9 mouse cellular contexts compared by ENCODE assay signal in the genomic region with DNA sequence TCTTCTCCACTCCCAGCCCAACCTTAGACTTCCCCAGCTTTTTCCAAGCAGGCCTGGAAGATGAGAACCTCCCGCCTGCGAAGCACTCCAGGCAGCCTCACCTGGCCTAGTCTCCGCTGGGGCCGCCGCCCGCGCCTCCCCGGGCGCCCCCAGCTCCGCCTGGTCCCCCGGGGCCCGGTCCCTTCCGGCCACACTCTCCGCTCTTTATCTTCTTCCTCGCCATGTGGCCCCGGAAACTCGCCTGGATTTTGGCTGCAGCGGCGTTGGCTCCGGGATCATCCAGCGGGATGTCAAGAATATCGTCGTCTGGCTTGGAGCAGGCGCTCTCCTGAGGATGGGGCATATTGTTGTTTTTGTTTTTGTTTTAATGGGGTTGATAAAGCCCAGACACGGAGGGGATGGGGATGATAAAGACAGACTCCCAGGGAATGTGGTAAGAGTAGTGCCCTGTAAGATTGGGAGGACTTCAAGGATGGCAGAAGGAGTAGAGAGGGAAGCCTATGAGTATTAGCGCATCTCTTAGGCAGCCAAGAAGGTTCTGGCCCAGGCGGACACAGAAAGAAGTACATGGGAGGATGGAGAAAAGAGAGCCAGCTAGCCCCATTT. TPM values are rescaled to one million over a fixed set of nuclear protein-coding genes. Genes with fewer than 3 reads are reported as not detected.
A peak's percentile ranks its signal among the peaks of the same experiment; 100 is the strongest.
DNase-seq lines count a peak whose midpoint lies in the region; ATAC-seq and TF ChIP-seq lines count a peak whose summit lies in the region.
"Had no signal": no experiment of that assay in that cellular context is flagged by ENCODE, and none has a peak within 500 bp of the region (broad histone marks: within the 10 kb centered on the region; RNA-seq: fewer than 3 reads in every experiment).

No protein-coding gene starts in this region.

- ATAC-seq in forebrain, embryonic 16.5 days: no peak
- ATAC-seq in lung, embryonic 15.5 days (ENCODE audit: borderline replicate concordance, extremely low read depth, low FRiP score, low TSS enrichment): no peak

- no peak for TF ChIP-seq CTCF in lung, adult 2 months (IDR thresholded peaks at IDR 0.05; ENCODE audit: insufficient read depth, low read length)

- H3K4me2 ChIP-seq in forebrain, embryonic 16.5 days (ENCODE audit: low read length): no peak overlapping the region
- H3K4me2 ChIP-seq in lung, embryonic 15.5 days: 0 out of 2 replicates have a peak overlapping the region, but pooled peaks have one; percentile 17

- WGBS in forebrain, embryonic 10.5 days: 6% methylated on average over 27 of the region's 27 CpGs
- 19% methylated on average over 27 of the region's 27 CpGs for WGBS in forebrain, embryonic 16.5 days
- 19% methylated on average over 27 of the region's 27 CpGs for WGBS in lung, embryonic 15.5 days
- WGBS in lung, adult 2 months: 52% methylated on average over 27 of the region's 27 CpGs
- 9% methylated on average over 27 of the region's 27 CpGs for WGBS in heart, embryonic 10.5 days
- WGBS in limb, embryonic 10.5 days: 6% methylated on average over 27 of the region's 27 CpGs

- H3K27ac ChIP-seq in forebrain, embryonic 10.5 days: no peak overlapping the region
- no peak overlapping the region for H3K27ac ChIP-seq in forebrain, embryonic 16.5 days (ENCODE audit: low read length)
- no peak overlapping the region for H3K27ac ChIP-seq in lung, embryonic 15.5 days
- H3K27ac ChIP-seq in heart, embryonic 10.5 days: 0 out of 2 replicates have a peak overlapping the region, but pooled peaks have one; percentile 38
- H3K27ac ChIP-seq in limb, embryonic 10.5 days: no peak overlapping the region

- no peak overlapping the region for H3K9ac ChIP-seq in forebrain, embryonic 16.5 days (replicated peaks; ENCODE audit: low read depth, low read length)
- H3K9ac ChIP-seq in lung, embryonic 15.5 days: no peak overlapping the region

- peaks cover 100% of the 10 kb centered on the region for H3K27me3 ChIP-seq in forebrain, embryonic 10.5 days (ENCODE audit: poor library complexity, severe bottlenecking)
- peaks cover 25% of the 10 kb centered on the region for H3K27me3 ChIP-seq in forebrain, embryonic 16.5 days (replicated peaks; ENCODE audit: control insufficient read depth, insufficient read depth, low read length)
- peaks cover 29% of the 10 kb centered on the region for H3K27me3 ChIP-seq in lung, embryonic 15.5 days
- peaks cover 67% of the 10 kb centered on the region for H3K27me3 ChIP-seq in heart, embryonic 10.5 days (ENCODE audit: insufficient read depth, poor library complexity, severe bottlenecking)
- H3K27me3 ChIP-seq in limb, embryonic 10.5 days (ENCODE audit: low read depth, poor library complexity, severe bottlenecking): peaks cover 92% of the 10 kb centered on the region

- no peaks in the 10 kb centered on the region for H3K9me3 ChIP-seq in forebrain, embryonic 10.5 days
- no peaks in the 10 kb centered on the region for H3K9me3 ChIP-seq in forebrain, embryonic 16.5 days (ENCODE audit: control insufficient read depth, low read length)
- H3K9me3 ChIP-seq in lung, embryonic 15.5 days: no peaks in the 10 kb centered on the region
- no peaks in the 10 kb centered on the region for H3K9me3 ChIP-seq in heart, embryonic 10.5 days
- no peaks in the 10 kb centered on the region for H3K9me3 ChIP-seq in limb, embryonic 10.5 days (replicated peaks)

- peaks cover 22% of the 10 kb centered on the region for H3K4me1 ChIP-seq in forebrain, embryonic 10.5 days
- peaks cover 10% of the 10 kb centered on the region for H3K4me1 ChIP-seq in forebrain, embryonic 16.5 days (replicated peaks; ENCODE audit: control insufficient read depth, insufficient read depth, low read length)
- peaks cover 24% of the 10 kb centered on the region for H3K4me1 ChIP-seq in lung, embryonic 15.5 days
- H3K4me1 ChIP-seq in lung, adult 2 months (ENCODE audit: control insufficient read depth, insufficient read depth, low read length): peaks cover 19% of the 10 kb centered on the region
- peaks cover 23% of the 10 kb centered on the region for H3K4me1 ChIP-seq in heart, embryonic 10.5 days
- peaks cover 24% of the 10 kb centered on the region for H3K4me1 ChIP-seq in limb, embryonic 10.5 days

- DNase-seq in forebrain, embryonic 10.5 days (ENCODE audit: extremely low spot score, low spot score): no peak
- no peak for DNase-seq in lung, adult 2 months
- no peak for DNase-seq in heart, embryonic 10.5 days (ENCODE audit: low spot score)
- DNase-seq in limb, embryonic 10.5 days (ENCODE audit: low spot score): no peak
- no peak for DNase-seq in urinary bladder, adult 2 months (ENCODE audit: low spot score)
- DNase-seq in ovary, postnatal 36 days (ENCODE audit: low spot score): no peak
- DNase-seq: lung, postnatal 10 days had no signal

- H3K4me3 ChIP-seq in forebrain, embryonic 10.5 days: peak overlapping the region; percentile 19; the same call in 1 of the 2 replicates
- H3K4me3 ChIP-seq in forebrain, embryonic 16.5 days (replicated peaks; ENCODE audit: low read length): no peak overlapping the region
- H3K4me3 ChIP-seq in lung, embryonic 15.5 days: no peak overlapping the region
- no peak overlapping the region for H3K4me3 ChIP-seq in lung, adult 2 months (replicated peaks; ENCODE audit: extremely low read depth, low read depth, low read length)
- peak overlapping the region; percentile 56; the same call in 1 of the 2 replicates for H3K4me3 ChIP-seq in heart, embryonic 10.5 days
- H3K4me3 ChIP-seq in limb, embryonic 10.5 days: peak overlapping the region; percentile 26

- TF ChIP-seq POLR2A in lung, adult 2 months (IDR thresholded peaks at IDR 0.05; ENCODE audit: borderline replicate concordance, extremely low read depth, low read depth, low read length): no peak

- no peaks in the 10 kb centered on the region for H3K36me3 ChIP-seq in forebrain, embryonic 10.5 days (replicated peaks)
- H3K36me3 ChIP-seq in forebrain, embryonic 16.5 days (ENCODE audit: control insufficient read depth, insufficient read depth): no peaks in the 10 kb centered on the region
- H3K36me3 ChIP-seq in lung, embryonic 15.5 days: no peaks in the 10 kb centered on the region
- H3K36me3 ChIP-seq in heart, embryonic 10.5 days: no peaks in the 10 kb centered on the region
- no peaks in the 10 kb centered on the region for H3K36me3 ChIP-seq in limb, embryonic 10.5 days

RNA-seq across cellular contexts. Expression of gene Nrgn, which starts 6.8 kb away (rescaled TPM):
- 1.7 and 1.8 TPM in 2 replicates for polyA plus RNA-seq in forebrain, embryonic 10.5 days (2016; fragmentation: Nextera tagmentation; extraction: Ambion mirVana)
- polyA plus RNA-seq in forebrain, embryonic 16.5 days (2015; fragmentation: Nextera tagmentation; extraction: Ambion mirVana): 19.0 and 25.9 TPM in 2 replicates
- polyA plus RNA-seq in lung, embryonic 15.5 days (2015; fragmentation: Nextera tagmentation; extraction: Ambion mirVana): 7.0 and 8.1 TPM in 2 replicates
- 19.8 and 20.2 TPM in 2 replicates for polyA plus RNA-seq in lung, adult 2 months (2012; rRNA removed)
- 4.4 and 5.7 TPM in 2 replicates for polyA plus RNA-seq in heart, embryonic 10.5 days (2016; fragmentation: Nextera tagmentation; extraction: Ambion mirVana)
- 0.89 and 1.9 TPM in 2 replicates for polyA plus RNA-seq in limb, embryonic 10.5 days (2016; fragmentation: Nextera tagmentation; extraction: Ambion mirVana)
- 1.8 and 1.9 TPM in 2 replicates for polyA plus RNA-seq in urinary bladder, adult 2 months (2012; rRNA removed)

RNA-seq across cellular contexts. Expression of gene Vsig2, which starts 6.9 kb away (rescaled TPM):
- polyA plus RNA-seq in forebrain, embryonic 10.5 days (2016; fragmentation: Nextera tagmentation; extraction: Ambion mirVana): 0.29 and 0.47 TPM in 2 replicates
- 0.86 and 0.89 TPM in 2 replicates for polyA plus RNA-seq in forebrain, embryonic 16.5 days (2015; fragmentation: Nextera tagmentation; extraction: Ambion mirVana)
- 26.5 and 33.3 TPM in 2 replicates for polyA plus RNA-seq in lung, embryonic 15.5 days (2015; fragmentation: Nextera tagmentation; extraction: Ambion mirVana)
- polyA plus RNA-seq in lung, adult 2 months (2012; rRNA removed): 60.7 and 63.3 TPM in 2 replicates
- polyA plus RNA-seq in heart, embryonic 10.5 days (2016; fragmentation: Nextera tagmentation; extraction: Ambion mirVana): 0.75 and 0.77 TPM in 2 replicates
- 0.55 and 0.74 TPM in 2 replicates for polyA plus RNA-seq in limb, embryonic 10.5 days (2016; fragmentation: Nextera tagmentation; extraction: Ambion mirVana)
- 151 and 161 TPM in 2 replicates for polyA plus RNA-seq in urinary bladder, adult 2 months (2012; rRNA removed)

RNA-seq across cellular contexts. Expression of gene Siae, which starts 9.5 kb away (rescaled TPM):
- polyA plus RNA-seq in forebrain, embryonic 10.5 days (2016; fragmentation: Nextera tagmentation; extraction: Ambion mirVana): 5.6 and 6.5 TPM in 2 replicates
- polyA plus RNA-seq in forebrain, embryonic 16.5 days (2015; fragmentation: Nextera tagmentation; extraction: Ambion mirVana): 9.2 and 9.4 TPM in 2 replicates
- polyA plus RNA-seq in lung, embryonic 15.5 days (2015; fragmentation: Nextera tagmentation; extraction: Ambion mirVana): 11.6 and 13.0 TPM in 2 replicates
- 6.2 and 9.3 TPM in 2 replicates for polyA plus RNA-seq in lung, adult 2 months (2012; rRNA removed)
- polyA plus RNA-seq in heart, embryonic 10.5 days (2016; fragmentation: Nextera tagmentation; extraction: Ambion mirVana): 7.6 and 10.0 TPM in 2 replicates
- polyA plus RNA-seq in limb, embryonic 10.5 days (2016; fragmentation: Nextera tagmentation; extraction: Ambion mirVana): 3.1 and 3.4 TPM in 2 replicates
- 16.6 and 17.1 TPM in 2 replicates for polyA plus RNA-seq in urinary bladder, adult 2 months (2012; rRNA removed)

RNA-seq across cellular contexts. Expression of gene Esam, which starts 18.1 kb away (rescaled TPM):
- polyA plus RNA-seq in forebrain, embryonic 10.5 days (2016; fragmentation: Nextera tagmentation; extraction: Ambion mirVana): 26.9 and 27.0 TPM in 2 replicates
- 42.4 and 44.6 TPM in 2 replicates for polyA plus RNA-seq in forebrain, embryonic 16.5 days (2015; fragmentation: Nextera tagmentation; extraction: Ambion mirVana)
- polyA plus RNA-seq in lung, embryonic 15.5 days (2015; fragmentation: Nextera tagmentation; extraction: Ambion mirVana): 167 and 178 TPM in 2 replicates
- polyA plus RNA-seq in lung, adult 2 months (2012; rRNA removed): 229 and 240 TPM in 2 replicates
- 43.7 and 52.2 TPM in 2 replicates for polyA plus RNA-seq in heart, embryonic 10.5 days (2016; fragmentation: Nextera tagmentation; extraction: Ambion mirVana)
- polyA plus RNA-seq in limb, embryonic 10.5 days (2016; fragmentation: Nextera tagmentation; extraction: Ambion mirVana): 33.7 and 34.3 TPM in 2 replicates
- 56.0 and 57.2 TPM in 2 replicates for polyA plus RNA-seq in urinary bladder, adult 2 months (2012; rRNA removed)

RNA-seq across cellular contexts. Expression of gene Msantd2, which starts 56.8 kb away (rescaled TPM):
- polyA plus RNA-seq in forebrain, embryonic 10.5 days (2016; fragmentation: Nextera tagmentation; extraction: Ambion mirVana): 34.4 and 35.4 TPM in 2 replicates
- 34.0 and 34.8 TPM in 2 replicates for polyA plus RNA-seq in forebrain, embryonic 16.5 days (2015; fragmentation: Nextera tagmentation; extraction: Ambion mirVana)
- 26.1 and 26.9 TPM in 2 replicates for polyA plus RNA-seq in lung, embryonic 15.5 days (2015; fragmentation: Nextera tagmentation; extraction: Ambion mirVana)
- 22.9 and 28.5 TPM in 2 replicates for polyA plus RNA-seq in lung, adult 2 months (2012; rRNA removed)
- polyA plus RNA-seq in heart, embryonic 10.5 days (2016; fragmentation: Nextera tagmentation; extraction: Ambion mirVana): 17.9 and 23.8 TPM in 2 replicates
- polyA plus RNA-seq in limb, embryonic 10.5 days (2016; fragmentation: Nextera tagmentation; extraction: Ambion mirVana): 33.1 and 38.0 TPM in 2 replicates
- polyA plus RNA-seq in urinary bladder, adult 2 months (2012; rRNA removed): 24.7 and 26.8 TPM in 2 replicates

Comparison
In these comparisons a context has a peak if more than half of its experiments do, and no peak if none do; other contexts are left out.
1. H3K4me3 ChIP-seq: peak in forebrain, embryonic 10.5 days (single experiment), heart, embryonic 10.5 days (single experiment) and limb, embryonic 10.5 days (single experiment); none in forebrain, embryonic 16.5 days (single experiment), lung, embryonic 15.5 days (single experiment) and lung, adult 2 months (single experiment).
2. RNA of gene Vsig2, which starts 6.9 kb away (polyA plus RNA-seq): 151 to 161 TPM in urinary bladder, adult 2 months, 60.7 to 63.3 TPM in lung, adult 2 months and 26.5 to 33.3 TPM in lung, embryonic 15.5 days; 0.86 to 0.89 TPM in forebrain, embryonic 16.5 days, 0.75 to 0.77 TPM in heart, embryonic 10.5 days, 0.55 to 0.74 TPM in limb, embryonic 10.5 days and 0.29 to 0.47 TPM in forebrain, embryonic 10.5 days; every median in the first group is over 10 times any median in the second.